Mouse (Mus musculus): ENCODE measurements around the gene Serpina12. TPM values are rescaled to one million over a fixed set of nuclear protein-coding genes. Genes with fewer than 3 reads are reported as not detected.
A peak's percentile ranks its signal among the peaks of the same experiment; 100 is the strongest.

Serpina12 gene
- total RNA-seq (2021): not detected

DNA sequence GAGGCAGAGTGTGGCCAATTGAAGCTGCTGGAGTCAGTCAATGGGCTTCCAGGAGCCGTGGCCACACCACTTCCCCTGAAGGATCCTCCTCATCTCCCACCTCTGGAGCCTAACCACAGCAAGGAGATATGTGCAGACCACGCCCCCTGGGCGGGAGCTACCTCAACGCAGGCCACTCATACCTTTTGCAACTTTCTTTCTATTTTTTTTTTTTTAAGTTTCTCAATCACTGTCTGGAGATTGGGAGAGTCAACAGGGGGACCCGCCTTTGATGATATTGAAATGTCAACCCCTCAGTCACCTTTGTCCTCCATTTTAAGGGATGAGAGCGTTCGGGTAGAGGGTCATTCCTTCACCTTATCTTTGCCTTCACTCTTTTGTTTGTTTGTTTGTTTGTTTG lies at the start of gene Serpina12:
Gene Serpina12 (minus strand): TSS at position 101 of the 400 bp plus-strand sequence.
- intact Hi-C loops (cut with DNase I): no loop called here

DNA sequence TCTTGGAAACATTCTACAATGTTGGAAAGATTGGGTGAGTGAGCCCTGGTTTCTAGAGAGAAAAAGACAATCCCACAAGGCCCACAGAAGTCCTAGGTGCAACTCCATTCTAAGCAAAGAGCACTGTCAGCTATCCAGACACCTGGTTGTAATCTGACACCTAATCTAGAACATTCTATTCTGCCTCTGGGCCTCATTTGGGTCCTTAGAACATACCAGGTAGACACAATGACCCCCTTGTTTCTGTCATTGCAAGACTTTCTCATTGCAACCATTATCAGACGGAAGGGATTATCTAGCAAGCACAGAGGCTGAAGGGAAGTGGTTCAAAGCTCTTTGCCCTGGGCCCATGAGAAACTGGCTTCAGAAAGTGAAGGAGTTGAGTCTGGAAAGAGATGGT lies 47.1 kb upstream of the Serpina12 start:
- intact Hi-C loops (cut with DNase I): no loop called here
- DNase-seq: no peak

More for the DNA sequence above, at the start of gene Serpina12:
- no peak for DNase-seq

DNA sequence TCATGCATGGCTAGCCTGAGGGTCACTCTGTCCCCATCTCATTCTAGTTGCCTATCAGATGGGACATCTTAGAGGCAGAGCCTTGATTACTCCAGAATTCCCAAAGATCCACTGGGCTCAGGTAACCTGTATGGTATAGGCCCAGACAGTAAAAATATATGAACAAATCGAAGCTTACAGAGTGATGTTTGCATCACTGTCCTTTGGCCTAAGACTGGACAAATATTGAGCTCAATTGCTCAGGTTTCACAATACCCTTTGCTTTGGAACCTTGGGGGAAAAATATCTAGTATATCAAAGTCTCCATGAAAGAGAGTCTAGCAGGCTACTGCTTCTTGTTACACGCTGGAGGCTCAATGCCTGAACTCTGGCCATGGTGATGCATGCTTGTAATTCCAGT lies 45.9 kb upstream of the Serpina12 start:
- DNase-seq: no peak
- intact Hi-C loops (cut with DNase I): no loop called here

DNA sequence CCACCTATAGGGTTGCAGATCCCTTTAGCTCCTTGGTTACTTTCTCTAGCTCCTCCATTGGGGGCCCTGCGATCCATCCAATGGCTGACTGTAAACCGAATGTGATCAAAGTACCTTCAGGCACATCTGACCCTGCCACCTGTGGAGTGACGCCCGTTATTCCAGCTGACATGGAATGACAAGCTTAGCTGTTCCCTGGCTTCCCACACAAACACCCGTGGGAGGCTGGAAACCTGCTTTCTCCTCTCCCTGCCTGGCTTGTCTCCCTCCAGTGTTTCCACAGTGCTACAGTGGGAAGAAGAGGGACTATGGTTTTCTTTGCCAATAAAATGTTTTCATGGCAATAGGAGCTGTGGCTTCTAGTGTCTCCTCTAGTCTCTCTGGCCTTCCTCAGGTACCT lies 28.0 kb upstream of the Serpina12 start:
- no peak for DNase-seq
- intact Hi-C loops (cut with DNase I): no loop called here

DNA sequence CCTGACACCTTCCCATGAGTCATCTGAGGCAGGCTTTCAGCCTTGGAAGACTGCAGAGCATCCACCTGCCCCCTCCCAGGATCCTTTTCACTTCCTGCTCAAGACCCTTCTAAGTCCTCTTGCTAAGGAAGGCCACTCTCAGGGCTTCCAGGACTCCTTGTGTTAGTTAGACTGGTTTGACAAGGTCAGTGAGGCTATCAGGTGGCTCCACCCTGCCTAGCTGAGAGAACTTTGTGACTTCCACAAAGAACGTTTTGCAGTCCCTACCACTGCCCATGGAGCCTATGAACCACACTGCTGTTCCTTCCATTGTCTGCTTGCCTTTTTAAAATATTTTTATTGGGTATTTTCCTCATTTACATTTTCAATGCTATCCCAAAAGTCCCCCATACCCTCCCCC lies 27.5 kb upstream of the Serpina12 start:
- intact Hi-C loops (cut with DNase I): no loop called here
- no peak for DNase-seq

DNA sequence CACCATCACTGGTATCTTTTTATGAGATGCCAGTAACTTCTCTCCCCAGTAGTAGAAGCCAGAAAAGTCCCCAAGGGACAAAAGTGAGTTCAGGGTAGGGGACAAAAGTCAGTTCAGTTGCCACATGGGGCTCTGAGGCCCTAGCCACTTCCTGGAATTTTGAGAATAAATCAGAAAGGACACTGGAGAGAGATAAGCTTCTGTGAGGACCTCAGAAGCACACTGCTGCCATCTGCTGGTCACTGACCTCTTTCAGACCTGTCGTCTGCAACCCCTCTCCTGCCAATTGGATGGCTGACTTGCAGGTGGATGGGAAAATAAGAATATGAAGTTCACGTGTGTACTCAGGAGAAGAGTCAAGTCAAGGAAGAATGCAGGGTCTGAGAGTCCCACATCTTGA lies 25.4 kb upstream of the Serpina12 start:
- intact Hi-C loops (cut with DNase I): loop anchor here (1.0 to 5.0 kb wide), 3 partner anchors 74 to 349 kb away; no protein-coding TSS in a partner anchor
- peak; percentile 69 to 79 for DNase-seq

DNA sequence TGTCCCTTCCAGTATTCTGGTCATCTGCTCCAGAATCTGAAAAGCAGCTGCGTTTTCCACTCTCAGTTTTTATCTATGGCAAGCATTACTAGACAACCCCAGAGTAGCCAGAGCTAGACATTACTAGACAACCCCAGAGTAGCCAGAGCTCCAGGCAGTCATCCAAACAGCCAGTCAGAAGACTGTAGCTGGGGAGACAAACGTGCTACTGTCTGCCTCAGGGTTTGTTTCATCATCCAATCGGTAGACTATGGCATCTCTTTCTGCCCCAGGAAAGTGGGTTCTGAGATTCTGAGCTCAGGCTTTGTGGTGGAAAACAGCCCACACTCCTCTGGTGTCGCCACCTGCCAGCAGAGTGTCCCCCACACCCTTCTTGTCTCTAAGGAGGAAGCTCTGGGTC lies 23.3 kb upstream of the Serpina12 start:
- intact Hi-C loops (cut with DNase I): loop anchor here (5.0 kb wide), 1 partner anchor 110 kb away; no protein-coding TSS in a partner anchor
- peak; percentile 59 to 62 for DNase-seq

DNA sequence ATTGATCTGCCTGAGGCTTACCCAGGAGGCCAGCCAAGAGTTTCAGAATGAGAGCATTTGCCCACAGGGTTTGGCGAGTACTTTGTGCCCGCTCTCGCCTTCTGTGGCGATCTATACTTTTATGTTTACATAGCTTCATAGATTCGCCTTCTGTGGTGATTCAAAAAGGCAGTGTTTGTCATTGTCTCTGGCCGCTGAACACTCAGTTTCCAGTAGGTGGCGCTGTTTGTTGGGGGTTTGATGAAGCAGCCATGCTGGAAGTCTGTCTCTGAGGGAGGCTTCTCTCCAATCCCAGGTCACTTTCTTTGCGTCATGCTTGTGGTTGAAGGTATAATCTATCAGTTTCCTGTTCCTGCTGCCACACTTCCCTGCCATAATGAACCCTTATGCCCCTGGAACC lies 22.0 kb upstream of the Serpina12 start:
- intact Hi-C loops (cut with DNase I): loop anchor here (5.0 kb wide), 1 partner anchor 111 kb away; no protein-coding TSS in a partner anchor
- peak; percentile 61 to 67 for DNase-seq

DNA sequence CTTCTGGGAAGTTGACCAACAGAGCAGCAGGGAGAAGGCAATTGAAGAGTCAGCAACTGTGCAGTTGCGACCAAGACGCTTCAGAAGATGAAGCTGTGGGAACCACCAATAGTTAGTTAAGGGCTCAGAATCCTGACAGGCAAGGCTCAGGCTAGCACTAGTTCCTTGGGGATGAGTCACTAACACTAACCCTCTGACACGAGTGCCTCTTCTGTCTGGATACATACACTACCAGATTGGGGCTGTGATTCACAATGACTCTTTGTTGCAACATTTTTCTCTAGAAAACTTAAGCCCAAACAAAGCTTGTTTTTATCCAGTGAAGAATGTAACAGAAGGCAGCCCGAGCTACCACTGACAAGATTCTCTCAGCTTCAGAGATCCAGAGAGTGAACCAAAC lies 20.8 kb upstream of the Serpina12 start:
- no peak for DNase-seq
- intact Hi-C loops (cut with DNase I): loop anchor here (5.0 kb wide), 1 partner anchor 112 kb away; no protein-coding TSS in a partner anchor

DNA sequence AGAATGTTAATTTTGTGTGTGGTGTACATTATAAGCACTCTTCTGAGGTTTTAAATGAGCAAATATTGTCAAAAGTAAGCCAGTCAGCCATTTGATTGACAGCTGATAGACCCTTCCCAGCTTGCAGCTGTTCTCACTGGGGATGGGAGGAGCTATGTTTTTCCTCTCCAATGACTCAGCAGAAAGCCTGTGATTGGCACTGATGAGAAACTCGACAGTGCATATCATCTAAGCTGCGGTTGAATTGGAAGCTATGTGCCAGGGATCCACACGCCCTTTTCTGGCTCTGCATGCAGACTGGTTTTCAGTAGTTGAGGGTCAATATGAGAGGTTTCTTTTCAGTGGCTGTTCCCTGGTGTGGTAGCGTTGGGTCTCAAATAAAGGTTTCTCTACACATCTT lies 20.3 kb upstream of the Serpina12 start:
- no peak for DNase-seq
- intact Hi-C loops (cut with DNase I): no loop called here

DNA sequence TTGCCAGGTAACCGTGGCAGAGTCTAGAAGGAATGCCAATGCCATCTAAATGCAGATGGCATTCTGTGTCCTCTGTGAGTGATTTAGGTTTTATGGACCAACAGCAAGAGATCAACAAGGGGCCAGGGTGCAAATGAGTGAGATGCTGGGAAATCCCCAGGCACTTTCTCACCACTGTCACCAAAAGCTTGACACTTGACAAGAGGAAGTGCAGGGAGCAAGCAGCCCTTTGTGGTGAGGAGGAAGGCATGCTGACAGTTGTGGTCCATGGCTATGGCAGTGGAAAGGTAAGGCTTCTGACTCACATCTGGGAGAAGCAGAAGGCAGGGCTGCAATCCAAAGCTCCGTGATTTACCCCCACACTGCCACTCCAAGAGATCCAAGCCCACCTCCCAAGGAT lies 17.6 kb upstream of the Serpina12 start:
- intact Hi-C loops (cut with DNase I): no loop called here
- DNase-seq: no peak

DNA sequence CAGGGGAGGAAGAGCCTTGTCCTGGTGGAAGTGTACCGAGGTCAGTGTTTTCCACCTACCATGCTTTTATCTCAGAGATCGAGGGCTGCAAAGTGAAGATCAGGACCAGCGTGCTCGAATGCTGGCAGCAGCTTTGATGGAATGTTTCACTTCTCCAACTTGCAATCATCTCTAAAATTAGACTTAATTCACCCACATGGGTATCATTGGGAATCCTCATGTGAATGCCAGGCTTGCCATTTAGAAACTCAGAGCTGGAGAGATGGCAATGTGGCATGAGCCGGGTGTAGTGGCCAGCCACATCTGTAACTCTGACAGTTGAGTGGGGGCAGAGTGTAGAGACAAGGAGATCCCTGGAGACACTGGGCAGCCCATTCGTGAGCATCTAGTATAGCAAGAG lies 15.9 kb upstream of the Serpina12 start:
- DNase-seq: no peak
- intact Hi-C loops (cut with DNase I): no loop called here

DNA sequence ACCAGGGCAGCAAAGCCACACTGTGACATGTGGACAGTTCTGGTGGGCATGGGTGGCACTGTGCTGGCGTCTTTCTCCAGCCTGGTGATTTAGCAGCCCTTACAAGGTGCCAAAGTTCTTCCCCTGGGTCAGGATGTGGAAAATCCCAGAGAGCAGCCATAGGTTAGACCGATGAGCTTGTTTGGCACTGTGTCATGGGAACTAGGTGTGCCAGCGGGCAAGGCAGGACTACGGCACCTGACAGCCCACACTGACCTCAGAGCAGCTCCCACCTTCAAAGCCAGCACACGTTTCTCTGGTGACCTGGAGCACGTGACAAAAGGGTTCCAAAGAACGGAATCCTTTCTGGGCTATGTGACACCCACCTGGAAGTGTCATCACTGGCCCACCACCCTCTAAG lies 13.3 kb upstream of the Serpina12 start:
- DNase-seq: no peak
- intact Hi-C loops (cut with DNase I): no loop called here

DNA sequence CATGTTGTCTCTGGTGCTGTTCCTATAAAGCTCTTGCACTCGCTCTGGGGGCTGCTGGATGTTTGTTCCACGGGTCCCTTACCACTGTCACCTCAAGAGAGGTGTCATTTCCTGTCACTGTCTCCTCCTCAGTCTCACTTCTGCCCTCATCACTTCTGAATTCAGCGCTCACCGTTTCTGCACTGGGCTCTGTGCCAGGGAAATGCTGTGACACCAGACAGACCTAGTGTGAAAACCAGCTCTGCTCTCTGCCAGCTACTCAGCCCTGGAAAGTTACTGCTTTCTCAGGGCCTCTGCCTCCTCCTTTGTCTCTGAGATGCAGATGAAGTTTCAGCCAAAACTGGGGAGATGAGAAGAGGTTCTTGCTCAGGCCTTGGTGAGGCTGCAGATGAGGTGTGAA lies 12.8 kb upstream of the Serpina12 start:
- no peak for DNase-seq

DNA sequence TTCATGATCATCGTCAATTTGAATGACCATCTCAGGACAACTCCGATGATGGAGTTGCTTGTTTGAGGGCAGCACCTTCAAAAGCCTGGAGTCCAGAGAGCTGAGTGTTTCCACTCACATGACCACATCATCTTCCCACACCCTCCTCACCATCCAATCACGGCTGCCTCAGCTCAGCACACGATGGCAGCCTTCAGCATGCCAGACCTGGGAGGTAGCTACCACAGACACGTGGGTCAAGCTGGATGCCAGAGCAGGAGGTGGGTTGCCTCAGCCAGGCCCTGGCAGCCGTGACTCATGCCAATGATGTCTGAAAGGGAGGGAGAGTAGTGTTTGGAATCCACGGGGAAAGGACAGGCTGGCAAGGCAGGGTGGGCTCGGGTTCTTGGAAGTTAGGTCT lies 11.5 kb upstream of the Serpina12 start:
- no peak for DNase-seq
- intact Hi-C loops (cut with DNase I): no loop called here

More for the DNA sequence above, 12.8 kb upstream of the Serpina12 start:
- intact Hi-C loops (cut with DNase I): no loop called here

DNA sequence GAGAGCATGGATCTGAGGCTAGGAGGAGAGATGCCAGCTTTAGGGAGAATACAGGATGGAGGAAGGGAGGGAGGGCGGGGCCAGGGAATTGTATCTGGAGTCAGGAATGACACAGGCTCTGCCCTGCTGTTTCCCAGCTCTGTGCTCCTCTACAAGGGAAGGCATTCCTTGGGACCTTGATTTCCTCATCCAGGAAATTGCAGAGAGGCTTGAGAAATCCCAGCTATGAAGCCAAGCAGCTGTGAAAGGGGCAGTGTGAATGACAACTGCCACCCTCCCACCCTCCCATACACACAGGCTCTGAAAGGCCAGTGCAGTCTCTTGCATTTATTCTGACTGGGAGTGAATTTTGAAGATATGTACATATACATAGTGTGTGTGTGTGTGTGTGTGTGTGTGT lies 9.8 kb upstream of the Serpina12 start:
- DNase-seq: no peak
- intact Hi-C loops (cut with DNase I): no loop called here

DNA sequence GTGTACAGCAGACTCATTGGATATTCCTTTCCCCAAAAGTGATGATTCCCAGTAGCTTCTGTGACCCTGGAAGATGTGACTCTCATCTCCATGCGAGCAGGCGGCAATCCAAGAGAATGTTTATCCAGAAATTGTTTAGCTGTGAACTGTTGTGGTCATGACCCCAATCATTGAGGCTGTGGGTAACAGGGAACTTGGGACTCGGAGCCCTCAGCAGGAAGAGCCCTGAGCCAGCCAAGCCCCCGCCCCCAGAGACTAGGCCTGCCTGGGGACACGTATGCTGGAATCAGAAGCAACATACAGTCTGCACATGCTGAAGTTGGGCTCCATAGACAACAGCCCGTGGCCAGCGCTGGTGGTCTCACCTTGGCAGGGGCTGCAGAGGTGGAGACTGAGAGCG lies 1.5 kb upstream of the Serpina12 start:
- intact Hi-C loops (cut with DNase I): no loop called here
- no peak for DNase-seq

DNA sequence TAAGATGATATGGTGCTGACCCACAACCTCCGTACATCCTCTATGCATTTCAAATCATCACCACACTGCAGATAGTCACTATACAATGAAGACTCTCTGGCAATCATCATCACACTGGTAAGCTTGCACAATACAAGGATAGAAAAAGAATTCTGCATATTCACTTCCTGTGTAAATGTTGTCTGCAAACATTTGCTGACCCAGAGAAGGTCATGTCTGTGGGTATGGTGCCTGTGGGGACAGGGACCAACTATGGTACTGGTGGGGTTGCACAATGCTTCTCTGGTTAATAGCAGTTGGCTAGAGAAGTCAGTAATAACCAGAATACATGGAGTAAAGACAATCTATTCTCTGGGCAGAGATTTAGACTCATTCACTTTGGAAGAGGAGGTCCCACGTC lies 1.5 kb downstream of the Serpina12 start:
- no peak for DNase-seq
- intact Hi-C loops (cut with DNase I): no loop called here

DNA sequence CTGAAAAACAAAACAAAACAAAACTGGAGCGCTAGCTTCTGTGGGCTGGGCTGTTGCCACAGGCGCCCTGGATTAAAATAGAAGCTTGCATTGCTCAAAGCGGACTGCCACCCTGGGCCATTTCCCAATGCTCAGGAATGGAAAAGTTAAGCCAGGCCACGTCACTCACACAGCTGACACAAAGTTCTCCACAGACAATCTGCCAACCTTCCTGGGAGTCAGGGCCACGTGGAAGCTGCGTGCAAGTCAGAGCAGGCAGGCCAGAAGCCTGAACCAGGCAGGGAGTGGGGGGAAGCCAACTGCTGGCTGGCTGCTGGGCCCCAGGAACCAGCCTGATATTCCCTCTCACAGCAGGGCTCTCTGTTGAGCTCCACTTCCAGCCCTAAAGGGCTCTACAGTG lies 2.8 kb downstream of the Serpina12 start:
- intact Hi-C loops (cut with DNase I): no loop called here
- DNase-seq: peak; percentile 53 to 54

DNA sequence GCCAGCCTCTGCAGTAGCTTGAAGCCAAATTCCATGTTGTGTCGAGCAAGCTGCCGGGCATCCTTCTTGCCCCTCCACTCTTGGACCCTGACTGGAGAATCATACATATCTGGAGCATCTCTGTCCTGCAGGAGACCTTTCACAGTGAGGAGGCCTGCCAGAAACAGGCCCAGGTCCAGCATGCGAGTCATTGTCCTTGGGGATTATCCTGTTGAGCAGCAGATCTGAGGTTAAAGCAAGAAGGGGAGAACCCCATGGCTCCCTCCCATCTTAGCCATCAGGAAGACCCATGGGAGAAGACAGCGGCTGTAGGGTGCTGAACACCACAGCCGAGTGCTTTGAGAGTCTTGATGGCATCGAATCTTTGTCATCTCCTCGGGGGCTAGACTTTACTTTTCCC lies 6.1 kb downstream of the Serpina12 start:
- intact Hi-C loops (cut with DNase I): no loop called here
- DNase-seq: no peak

DNA sequence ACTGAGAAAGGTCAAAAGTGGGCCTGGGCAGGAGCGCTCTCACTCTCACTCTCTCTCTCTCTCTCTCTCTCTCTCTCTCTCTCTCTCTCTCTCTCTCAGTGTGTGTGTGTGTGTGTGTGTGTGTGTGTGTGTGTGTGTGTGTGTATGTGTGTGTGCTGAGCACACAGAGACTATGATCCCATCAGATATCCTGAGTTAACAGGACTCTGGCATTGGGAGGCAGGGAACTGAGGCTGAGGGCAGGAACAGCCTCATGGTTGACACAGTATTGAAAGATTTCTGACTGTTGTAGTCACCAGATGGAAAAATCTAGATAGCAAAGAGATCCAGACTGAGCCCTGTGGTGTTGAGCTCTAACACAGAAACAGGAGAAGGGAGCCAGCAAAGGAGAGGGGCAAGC lies 10.5 kb downstream of the Serpina12 start:
- no peak for DNase-seq
- intact Hi-C loops (cut with DNase I): no loop called here

DNA sequence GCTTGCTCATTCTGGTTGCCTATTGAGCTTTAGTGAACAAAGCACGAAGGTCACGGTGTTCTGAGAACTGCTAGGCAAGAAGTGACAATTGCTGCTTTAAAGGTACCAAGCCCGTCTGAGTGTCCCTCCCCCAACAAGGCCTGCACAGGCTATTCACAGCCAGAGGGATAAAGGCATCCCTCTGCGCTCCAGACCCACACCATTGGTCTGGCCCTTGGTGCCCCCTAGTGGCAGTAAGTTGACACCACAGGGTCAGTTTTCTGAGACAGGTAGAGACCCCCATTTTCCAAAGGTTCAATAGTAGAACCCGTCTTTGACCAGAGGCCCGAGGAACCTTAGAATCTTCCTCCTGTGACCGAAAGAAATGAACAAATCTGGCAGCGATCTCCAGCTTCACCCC lies 14.3 kb downstream of the Serpina12 start:
- peak; percentile 37 for DNase-seq

DNA sequence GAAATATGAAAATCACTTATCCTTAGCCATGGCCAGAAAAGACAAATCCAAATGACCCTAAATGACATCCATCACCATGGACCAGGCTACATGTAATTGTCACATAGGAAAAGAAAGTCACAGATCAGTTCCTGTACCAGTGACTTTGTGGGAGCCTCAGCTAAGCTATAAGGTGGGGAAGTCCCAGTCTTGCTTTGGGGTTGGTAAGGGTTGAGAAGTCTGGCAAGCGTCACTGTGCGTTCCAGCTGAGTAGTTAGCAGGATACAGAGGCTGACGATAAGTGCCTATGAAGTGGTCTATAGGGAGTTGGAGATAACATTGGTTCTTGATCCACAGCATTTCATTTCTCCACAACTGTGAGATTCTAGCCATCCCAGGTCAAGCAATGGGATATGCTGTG lies 29.0 kb downstream of the Serpina12 start:
- no peak for DNase-seq
- intact Hi-C loops (cut with DNase I): no loop called here

More for the DNA sequence above, 14.3 kb downstream of the Serpina12 start:
- intact Hi-C loops (cut with DNase I): loop anchor here (1.0 kb wide), 1 partner anchor 35 kb away; no protein-coding TSS in a partner anchor
